Mouse (Mus musculus): ENCODE data around the gene Cnnm2. TPM values are rescaled to one million over a fixed set of nuclear protein-coding genes. Genes with fewer than 3 reads are reported as not detected.

The Cnnm2 gene
- polyA plus RNA-seq, 1 experiment from 2014 or later = 2.0 TPM

DNA sequence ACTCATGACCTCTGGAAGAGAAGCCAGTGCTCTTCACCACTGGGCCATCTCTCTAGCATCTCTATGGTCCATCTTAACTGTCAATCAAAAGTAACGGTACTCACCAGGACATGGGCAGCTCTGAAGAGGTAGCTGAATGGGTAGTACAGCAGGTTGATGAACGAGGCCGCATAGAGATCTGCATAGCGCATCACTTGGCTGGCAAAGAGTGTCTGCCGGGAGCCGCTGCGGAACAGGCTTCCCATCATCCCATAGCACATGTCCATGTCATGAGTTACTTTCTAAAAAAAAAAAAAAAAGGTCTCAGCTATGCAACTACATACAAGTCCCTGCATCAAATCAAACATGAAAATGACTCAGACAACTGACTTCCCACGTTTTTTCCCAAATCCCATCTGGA lies 128.3 kb downstream of the Cnnm2 start:
- ATAC-seq (ENCODE audit: low FRiP score, low TSS enrichment) = no peak
- Histone ChIP-seq H3K4me1 (replicated peaks; ENCODE audit: control insufficient read depth, insufficient read depth) (no peaks in the 10 kb centered on the region), H3K27me3 (ENCODE audit: control insufficient read depth, insufficient read depth, low read length) (no peaks in the 10 kb centered on the region), H3K9ac (ENCODE audit: low read length) (no peak overlapping the region), H3K27ac (replicated peaks) (no peak overlapping the region), H3K9me3 (ENCODE audit: control insufficient read depth, low read length) (no peaks in the 10 kb centered on the region), H3K4me3 (ENCODE audit: low read depth, low read length) (no peak overlapping the region), H3K36me3 (ENCODE audit: control insufficient read depth, insufficient read depth, low read length) (peaks cover 30% of the 10 kb centered on the region), H3K4me2 (replicated peaks; ENCODE audit: low read depth) (no peak overlapping the region)
- TF ChIP-seq CTCF (IDR thresholded peaks at IDR 0.05; ENCODE audit: low read depth) = no peak
- no peak for TF ChIP-seq EP300 (optimal IDR thresholded peaks at IDR 0.05)
- 93% methylated on average over 8 of the region's 8 CpGs for WGBS
- peak; percentile 7 for DNase-seq (ENCODE audit: low spot score)

DNA sequence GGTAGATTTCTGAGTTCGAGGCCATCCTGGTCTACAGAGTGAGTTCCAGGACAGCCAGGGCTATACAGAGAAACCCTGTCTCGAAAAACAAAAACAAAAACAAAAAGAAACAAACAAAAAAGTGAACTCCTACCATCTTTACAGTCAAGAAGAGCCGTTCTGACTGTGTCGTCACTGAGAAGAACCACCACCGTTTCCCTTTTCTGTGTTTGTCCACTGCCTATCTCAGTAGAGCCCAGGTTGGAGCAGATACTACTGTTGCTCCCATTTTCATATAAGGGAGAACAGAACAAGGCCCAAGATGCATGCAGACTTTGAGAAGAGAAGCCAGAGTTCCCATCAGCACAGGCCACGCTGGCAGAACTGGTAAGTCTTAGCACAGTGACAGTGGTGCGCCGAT lies 129.3 kb downstream of the Cnnm2 start:
- ATAC-seq (ENCODE audit: low FRiP score, low TSS enrichment) = no peak
- no peak overlapping the region for H3K27ac ChIP-seq (replicated peaks)
- H3K4me1 ChIP-seq (replicated peaks; ENCODE audit: control insufficient read depth, insufficient read depth) = no peaks in the 10 kb centered on the region
- WGBS = 97% methylated on average over 8 of the region's 8 CpGs
- no peak overlapping the region for H3K4me2 ChIP-seq (replicated peaks; ENCODE audit: low read depth)
- H3K9ac ChIP-seq (ENCODE audit: low read length) = no peak overlapping the region
- no peaks in the 10 kb centered on the region for H3K27me3 ChIP-seq (ENCODE audit: control insufficient read depth, insufficient read depth, low read length)
- H3K36me3 ChIP-seq (ENCODE audit: control insufficient read depth, insufficient read depth, low read length) = peaks cover 26% of the 10 kb centered on the region
- H3K4me3 ChIP-seq (ENCODE audit: low read depth, low read length) = no peak overlapping the region
- TF ChIP-seq EP300 (optimal IDR thresholded peaks at IDR 0.05) = no peak
- no peak for TF ChIP-seq CTCF (IDR thresholded peaks at IDR 0.05; ENCODE audit: low read depth)
- no peak for DNase-seq (ENCODE audit: low spot score)
- no peaks in the 10 kb centered on the region for H3K9me3 ChIP-seq (ENCODE audit: control insufficient read depth, low read length)

DNA sequence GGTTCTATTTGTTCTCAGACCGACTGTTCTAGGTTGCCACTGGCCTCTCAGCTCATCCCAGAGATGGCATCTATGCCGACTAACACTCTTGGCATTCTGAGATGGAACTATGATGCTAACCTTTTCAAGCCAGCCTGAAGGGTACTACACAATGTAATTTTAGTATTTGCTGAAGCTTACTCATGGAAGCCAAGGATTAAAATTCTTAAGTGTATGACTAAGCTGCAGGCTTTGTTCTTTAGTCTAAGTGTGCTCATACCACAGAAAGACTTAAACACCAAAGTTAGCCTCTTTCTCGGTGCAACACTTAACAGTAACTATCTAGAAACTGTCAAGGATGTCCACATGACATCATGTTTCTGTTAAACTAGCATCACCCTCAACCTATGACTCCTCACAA lies 131.5 kb downstream of the Cnnm2 start:
- Histone ChIP-seq H3K4me3 (ENCODE audit: low read depth, low read length) (no peak overlapping the region), H3K9ac (ENCODE audit: low read length) (no peak overlapping the region), H3K36me3 (ENCODE audit: control insufficient read depth, insufficient read depth, low read length) (peaks cover 29% of the 10 kb centered on the region), H3K9me3 (ENCODE audit: control insufficient read depth, low read length) (no peaks in the 10 kb centered on the region), H3K27me3 (ENCODE audit: control insufficient read depth, insufficient read depth, low read length) (no peaks in the 10 kb centered on the region), H3K4me2 (replicated peaks; ENCODE audit: low read depth) (no peak overlapping the region), H3K27ac (replicated peaks) (no peak overlapping the region), H3K4me1 (replicated peaks; ENCODE audit: control insufficient read depth, insufficient read depth) (no peaks in the 10 kb centered on the region)
- 40% methylated on average over 3 of the region's 3 CpGs for WGBS
- DNase-seq (ENCODE audit: low spot score) = no peak
- TF ChIP-seq EP300 (optimal IDR thresholded peaks at IDR 0.05) (no peak), CTCF (IDR thresholded peaks at IDR 0.05; ENCODE audit: low read depth) (no peak)
- peak; percentile 38; the same call in 1 of the 2 replicates for ATAC-seq (ENCODE audit: low FRiP score, low TSS enrichment)

DNA sequence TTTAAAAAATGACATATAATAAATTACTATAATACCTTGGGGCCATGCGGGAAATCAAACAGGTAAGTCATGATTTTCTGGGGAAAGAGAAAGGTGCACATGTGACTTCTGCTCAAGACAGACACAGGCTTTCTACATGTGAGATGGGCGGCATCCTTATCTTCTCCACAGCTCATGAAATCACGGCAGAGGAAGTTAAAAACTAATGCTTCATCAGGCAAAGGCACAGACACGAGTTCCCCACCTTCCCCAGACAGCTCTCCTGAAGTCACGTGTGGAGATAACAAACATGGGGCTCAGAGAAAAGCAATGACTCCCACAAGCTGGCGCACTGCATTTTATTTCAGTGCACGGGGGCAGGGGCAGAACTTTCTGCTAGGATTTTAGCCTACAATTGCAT lies 132.1 kb downstream of the Cnnm2 start:
- no peak for TF ChIP-seq CTCF (IDR thresholded peaks at IDR 0.05; ENCODE audit: low read depth)
- no peak for TF ChIP-seq EP300 (optimal IDR thresholded peaks at IDR 0.05)
- no peak overlapping the region for H3K4me3 ChIP-seq (ENCODE audit: low read depth, low read length)
- no peak overlapping the region for H3K27ac ChIP-seq (replicated peaks)
- ATAC-seq (ENCODE audit: low FRiP score, low TSS enrichment) (no peak), DNase-seq (ENCODE audit: low spot score) (no peak)
- no peaks in the 10 kb centered on the region for H3K4me1 ChIP-seq (replicated peaks; ENCODE audit: control insufficient read depth, insufficient read depth)
- H3K9me3 ChIP-seq (ENCODE audit: control insufficient read depth, low read length) = no peaks in the 10 kb centered on the region
- H3K4me2 ChIP-seq (replicated peaks; ENCODE audit: low read depth) = no peak overlapping the region
- 68% methylated on average over 7 of the region's 7 CpGs for WGBS
- H3K36me3 ChIP-seq (ENCODE audit: control insufficient read depth, insufficient read depth, low read length) = peaks cover 24% of the 10 kb centered on the region
- H3K9ac ChIP-seq (ENCODE audit: low read length) = no peak overlapping the region
- H3K27me3 ChIP-seq (ENCODE audit: control insufficient read depth, insufficient read depth, low read length) = no peaks in the 10 kb centered on the region

DNA sequence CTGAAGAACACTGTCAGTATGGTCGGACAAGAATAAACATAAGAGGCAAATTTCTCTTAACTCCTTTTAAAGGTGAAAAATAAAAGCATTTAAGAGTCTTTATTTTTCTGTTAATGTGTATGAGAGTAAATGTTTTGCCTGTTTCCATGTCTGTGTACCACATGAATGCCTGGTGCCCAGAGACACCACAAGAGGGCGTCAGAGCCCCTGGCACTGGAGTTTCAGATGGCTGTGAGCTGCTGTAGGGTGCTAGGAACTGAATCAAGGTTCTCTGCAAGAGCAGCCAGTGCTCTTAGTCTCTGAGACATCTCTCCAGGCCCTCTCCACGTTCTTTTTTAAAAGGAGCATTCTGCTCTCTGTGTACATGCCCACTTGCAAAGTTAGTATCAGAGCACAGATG lies 135.7 kb downstream of the Cnnm2 start:
- no peak overlapping the region for H3K4me2 ChIP-seq (replicated peaks; ENCODE audit: low read depth)
- no peak for DNase-seq (ENCODE audit: low spot score)
- 87% methylated on average over 3 of the region's 3 CpGs for WGBS
- no peak overlapping the region for H3K27ac ChIP-seq (replicated peaks)
- no peak overlapping the region for H3K9ac ChIP-seq (ENCODE audit: low read length)
- H3K27me3 ChIP-seq (ENCODE audit: control insufficient read depth, insufficient read depth, low read length) = no peaks in the 10 kb centered on the region
- H3K4me3 ChIP-seq (ENCODE audit: low read depth, low read length) = no peak overlapping the region
- no peaks in the 10 kb centered on the region for H3K4me1 ChIP-seq (replicated peaks; ENCODE audit: control insufficient read depth, insufficient read depth)
- ATAC-seq (ENCODE audit: low FRiP score, low TSS enrichment) = no peak
- TF ChIP-seq CTCF (IDR thresholded peaks at IDR 0.05; ENCODE audit: low read depth) (peak; percentile 50), EP300 (optimal IDR thresholded peaks at IDR 0.05) (no peak)
- H3K9me3 ChIP-seq (ENCODE audit: control insufficient read depth, low read length) = no peaks in the 10 kb centered on the region
- peaks cover 9% of the 10 kb centered on the region for H3K36me3 ChIP-seq (ENCODE audit: control insufficient read depth, insufficient read depth, low read length)

DNA sequence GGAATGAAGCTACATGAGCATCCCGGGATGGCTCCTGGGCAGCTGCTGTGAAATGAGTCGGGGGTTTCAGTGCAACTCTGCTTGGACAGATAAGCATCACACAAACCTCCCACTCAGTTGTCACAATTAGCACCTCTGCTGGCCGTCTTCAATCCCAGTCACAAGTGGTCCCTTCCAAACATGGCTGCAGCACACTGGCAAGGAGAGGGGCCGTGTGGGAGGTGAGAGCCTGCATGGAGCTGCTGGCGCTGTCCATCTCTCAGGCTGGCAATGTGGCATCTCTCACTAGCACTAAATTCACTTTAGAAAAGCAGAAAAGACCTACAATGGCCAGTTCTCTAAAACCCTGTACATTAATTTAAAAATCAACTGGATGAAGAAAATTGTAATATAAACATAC lies 136.8 kb downstream of the Cnnm2 start:
- no peaks in the 10 kb centered on the region for H3K27me3 ChIP-seq (ENCODE audit: control insufficient read depth, insufficient read depth, low read length)
- no peaks in the 10 kb centered on the region for H3K4me1 ChIP-seq (replicated peaks; ENCODE audit: control insufficient read depth, insufficient read depth)
- H3K27ac ChIP-seq (replicated peaks) = no peak overlapping the region
- no peaks in the 10 kb centered on the region for H3K9me3 ChIP-seq (ENCODE audit: control insufficient read depth, low read length)
- no peak for TF ChIP-seq EP300 (optimal IDR thresholded peaks at IDR 0.05)
- no peak for TF ChIP-seq CTCF (IDR thresholded peaks at IDR 0.05; ENCODE audit: low read depth)
- H3K4me3 ChIP-seq (ENCODE audit: low read depth, low read length) = no peak overlapping the region
- WGBS = 83% methylated on average over 5 of the region's 5 CpGs
- ATAC-seq (ENCODE audit: low FRiP score, low TSS enrichment) (no peak), DNase-seq (ENCODE audit: low spot score) (no peak)
- no peak overlapping the region for H3K9ac ChIP-seq (ENCODE audit: low read length)
- peaks cover 9% of the 10 kb centered on the region for H3K36me3 ChIP-seq (ENCODE audit: control insufficient read depth, insufficient read depth, low read length)
- H3K4me2 ChIP-seq (replicated peaks; ENCODE audit: low read depth) = no peak overlapping the region

All from stomach, postnatal 0 days (tissue).